Mouse (Mus musculus): ENCODE measurements at regions not wholly inside any gene's neighbourhood (a gene's known extent, or its start where the extent isn't known, plus 50 kb on each side); places are given as distances from the start of the nearest gene placed in this dataset.

DNA sequence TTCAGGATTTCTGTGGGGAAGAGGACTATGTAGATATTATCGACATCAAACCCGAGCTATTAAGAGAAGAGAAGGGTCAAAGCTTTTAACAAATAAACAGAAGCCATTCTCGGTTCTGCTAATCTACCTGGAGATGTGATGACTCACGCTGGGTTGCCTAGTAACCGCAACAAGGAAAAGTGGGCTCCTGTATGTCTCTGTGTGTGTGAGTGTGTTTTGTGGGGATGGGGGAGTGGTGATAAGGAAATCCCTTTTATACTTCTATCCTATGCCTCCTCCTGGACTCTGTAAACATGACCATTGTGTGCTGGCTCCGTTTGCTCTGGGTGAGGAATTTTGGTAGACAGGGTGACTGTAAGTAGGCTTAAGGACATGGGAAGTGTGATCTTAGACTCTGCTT lies 361.3 kb upstream of the Gm10131 start:
- no peak for DNase-seq (ENCODE audit: low spot score)
- Histone ChIP-seq H3K27me3 (ENCODE audit: low read depth, poor library complexity, severe bottlenecking) (peaks cover 18% of the 10 kb centered on the region; the same call in 1 of the 2 replicates), H3K36me3 (no peaks in the 10 kb centered on the region), H3K9me3 (replicated peaks) (no peaks in the 10 kb centered on the region), H3K4me1 (peaks cover 32% of the 10 kb centered on the region), H3K27ac (replicated peaks) (peak overlapping the region; percentile 65; the same call in 1 of the 2 replicates), H3K4me3 (0 out of 2 replicates have a peak overlapping the region, but pooled peaks have one; percentile 12)
- 24% methylated on average over 6 of the region's 6 CpGs for WGBS

- Histone ChIP-seq H3K27me3 (ENCODE audit: low read depth, poor library complexity, severe bottlenecking) (peaks cover 18% of the 10 kb centered on the region; the same call in 1 of the 2 replicates), H3K4me1 (peaks cover 32% of the 10 kb centered on the region), H3K4me3 (peak overlapping the region; percentile 12; the same call in 1 of the 2 replicates), H3K36me3 (no peaks in the 10 kb centered on the region), H3K9me3 (replicated peaks) (no peaks in the 10 kb centered on the region), H3K27ac (replicated peaks) (peak overlapping the region; percentile 65)
- no peak for DNase-seq (ENCODE audit: low spot score)
- 19% methylated on average over 8 of the region's 8 CpGs for WGBS
Measured at GRCm38 (mm10) chr8:34472434-34472833, 360.9 kb upstream of the Gm10131 start.

DNA sequence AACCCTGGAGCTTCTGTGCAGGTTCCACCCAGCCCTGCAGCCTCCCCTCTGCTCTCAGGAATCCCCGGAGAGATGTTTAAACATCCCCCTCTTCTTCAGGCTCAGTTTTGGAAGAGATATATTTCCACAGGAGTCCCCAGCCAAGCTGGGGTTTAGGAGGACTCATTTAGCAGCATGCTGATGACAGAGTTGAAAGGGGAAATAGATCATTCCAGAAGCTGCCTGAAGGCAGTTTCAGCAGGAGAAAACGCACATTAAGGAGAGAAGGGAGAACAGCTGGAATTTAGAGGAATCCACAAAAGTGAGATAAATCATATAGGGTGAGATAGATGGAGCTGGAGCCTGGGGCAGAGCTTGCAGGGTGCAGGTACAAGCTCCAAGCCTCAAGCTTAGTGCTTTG lies 357.6 kb upstream of the Gm10131 start:
- 85% methylated on average over 2 of the region's 2 CpGs for WGBS
- Histone ChIP-seq H3K4me3 (no peak overlapping the region), H3K27me3 (ENCODE audit: low read depth, poor library complexity, severe bottlenecking) (peaks cover 15% of the 10 kb centered on the region; the same call in 1 of the 2 replicates), H3K4me1 (peaks cover 32% of the 10 kb centered on the region), H3K36me3 (no peaks in the 10 kb centered on the region), H3K9me3 (replicated peaks) (peaks cover 7% of the 10 kb centered on the region; the same call in 1 of the 2 replicates), H3K27ac (replicated peaks) (no peak overlapping the region)
- DNase-seq (ENCODE audit: low spot score) = no peak

- Histone ChIP-seq H3K36me3 (no peaks in the 10 kb centered on the region), H3K27ac (replicated peaks) (no peak overlapping the region), H3K4me3 (no peak overlapping the region), H3K27me3 (ENCODE audit: low read depth, poor library complexity, severe bottlenecking) (peaks cover 15% of the 10 kb centered on the region; the same call in 1 of the 2 replicates), H3K4me1 (peaks cover 10% of the 10 kb centered on the region), H3K9me3 (replicated peaks) (peaks cover 10% of the 10 kb centered on the region; the same call in 1 of the 2 replicates)
- 88% methylated on average over 5 of the region's 5 CpGs for WGBS
- DNase-seq (ENCODE audit: low spot score) = no peak
Measured at GRCm38 (mm10) chr8:34466786-34467364, 355.3 kb upstream of the Gm10131 start.

DNA sequence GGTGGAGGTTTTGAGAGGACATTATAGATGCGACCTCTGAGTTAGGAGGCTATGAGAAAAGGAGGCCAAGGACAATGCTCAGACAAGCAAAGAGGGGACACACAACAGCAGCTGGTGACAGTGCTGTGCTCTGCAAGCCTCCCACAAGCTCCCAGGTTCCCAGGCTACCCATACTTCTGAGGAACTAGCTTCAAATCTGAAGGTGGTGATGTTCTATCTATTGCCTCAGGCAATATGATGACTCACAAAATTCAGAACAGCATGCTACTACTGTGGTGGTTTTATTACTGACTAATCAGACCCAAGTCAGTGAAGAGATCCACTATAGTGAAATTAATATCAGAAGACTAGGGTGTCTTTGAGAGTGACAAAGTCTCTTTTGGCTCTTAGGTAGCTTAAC lies 353.9 kb upstream of the Gm10131 start:
- H3K36me3 ChIP-seq = no peaks in the 10 kb centered on the region
- H3K4me3 ChIP-seq = no peak overlapping the region
- H3K9me3 ChIP-seq (replicated peaks) = peaks cover 14% of the 10 kb centered on the region; the same call in 1 of the 2 replicates
- no peak for DNase-seq (ENCODE audit: low spot score)
- WGBS = 87% methylated on average over 1 of the region's 1 CpGs
- H3K27ac ChIP-seq (replicated peaks) = no peak overlapping the region
- peaks cover 5% of the 10 kb centered on the region; the same call in 1 of the 2 replicates for H3K27me3 ChIP-seq (ENCODE audit: low read depth, poor library complexity, severe bottlenecking)
- H3K4me1 ChIP-seq = peaks cover 8% of the 10 kb centered on the region; the same call in 1 of the 2 replicates

GRCm38 (mm10) chr8:34462262-34462661 lies 350.7 kb upstream of the Gm10131 start:
- Histone ChIP-seq H3K27ac (replicated peaks) (no peak overlapping the region), H3K9me3 (replicated peaks) (peaks cover 17% of the 10 kb centered on the region; the same call in 1 of the 2 replicates), H3K4me3 (no peak overlapping the region), H3K27me3 (ENCODE audit: low read depth, poor library complexity, severe bottlenecking) (no peaks in the 10 kb centered on the region), H3K4me1 (0 out of 2 replicates have a peak, but pooled peaks cover 4% of the 10 kb centered on the region), H3K36me3 (no peaks in the 10 kb centered on the region)
- WGBS = 84% methylated on average over 5 of the region's 5 CpGs
- DNase-seq (ENCODE audit: low spot score) = no peak

- 94% methylated on average over 8 of the region's 8 CpGs for WGBS
- H3K27ac ChIP-seq (replicated peaks) = no peak overlapping the region
- no peak overlapping the region for H3K4me3 ChIP-seq
- 0 out of 2 replicates have a peak, but pooled peaks cover 12% of the 10 kb centered on the region for H3K9me3 ChIP-seq (replicated peaks)
- no peak for DNase-seq (ENCODE audit: low spot score)
- no peaks in the 10 kb centered on the region for H3K36me3 ChIP-seq
- no peaks in the 10 kb centered on the region for H3K27me3 ChIP-seq (ENCODE audit: low read depth, poor library complexity, severe bottlenecking)
- 0 out of 2 replicates have a peak, but pooled peaks cover 4% of the 10 kb centered on the region for H3K4me1 ChIP-seq
Measured at GRCm38 (mm10) chr8:34458300-34458699, 346.8 kb upstream of the Gm10131 start.

DNA sequence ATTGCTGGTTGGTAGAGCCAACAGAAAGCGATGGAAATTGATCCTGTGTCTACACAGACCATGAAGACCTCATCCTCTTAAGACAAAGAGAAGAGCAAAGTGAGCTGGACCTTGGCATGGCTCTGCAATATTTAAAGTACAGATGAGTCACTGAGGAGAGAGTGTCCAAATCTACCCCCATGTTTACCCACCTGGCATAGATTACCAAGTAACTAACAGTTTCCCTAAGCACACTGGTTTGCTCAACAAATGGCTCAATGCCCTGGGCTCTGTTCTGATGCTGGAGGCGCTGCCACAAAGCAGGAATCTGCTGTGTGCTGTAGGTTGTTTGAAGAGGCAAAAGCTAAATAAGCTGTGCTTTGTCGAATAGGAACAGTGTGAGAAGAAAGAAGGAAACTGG lies 345.0 kb upstream of the Gm10131 start:
- DNase-seq (ENCODE audit: low spot score) = no peak
- no peak overlapping the region for H3K4me3 ChIP-seq
- H3K27me3 ChIP-seq (ENCODE audit: low read depth, poor library complexity, severe bottlenecking) = no peaks in the 10 kb centered on the region
- H3K9me3 ChIP-seq (replicated peaks) = peaks cover 22% of the 10 kb centered on the region; the same call in 1 of the 2 replicates
- peaks cover 9% of the 10 kb centered on the region for H3K4me1 ChIP-seq
- no peak overlapping the region for H3K27ac ChIP-seq (replicated peaks)
- 65% methylated on average over 3 of the region's 3 CpGs for WGBS
- no peaks in the 10 kb centered on the region for H3K36me3 ChIP-seq

GRCm38 (mm10) chr8:34455376-34455775 lies 343.8 kb upstream of the Gm10131 start:
- Histone ChIP-seq H3K27ac (replicated peaks) (no peak overlapping the region; the same call in 1 of the 2 replicates), H3K9me3 (replicated peaks) (peaks cover 18% of the 10 kb centered on the region; the same call in 1 of the 2 replicates), H3K4me1 (peaks cover 20% of the 10 kb centered on the region), H3K36me3 (no peaks in the 10 kb centered on the region), H3K27me3 (ENCODE audit: low read depth, poor library complexity, severe bottlenecking) (no peaks in the 10 kb centered on the region), H3K4me3 (no peak overlapping the region)
- WGBS = 91% methylated on average over 14 of the region's 14 CpGs
- DNase-seq (ENCODE audit: low spot score) = no peak

DNA sequence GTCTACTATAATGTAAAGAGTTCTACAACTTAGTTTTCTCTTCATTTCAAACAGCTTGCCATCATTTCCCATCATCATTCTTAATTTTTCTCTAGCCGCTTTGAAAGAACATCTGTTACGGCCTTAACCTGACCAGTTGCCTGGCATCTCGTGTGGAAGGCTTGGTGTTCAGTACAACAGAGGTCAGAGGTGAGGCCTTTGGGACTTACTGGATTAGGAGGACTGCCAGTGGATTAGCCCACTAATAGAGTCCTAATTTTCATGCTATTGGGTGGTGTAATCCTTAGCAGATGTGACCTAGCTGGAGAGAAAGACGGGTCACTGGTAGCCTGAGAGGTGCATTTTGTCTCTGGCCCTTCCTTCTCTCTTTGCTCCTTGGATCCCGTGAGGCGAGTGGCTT lies 341.3 kb upstream of the Gm10131 start:
- no peaks in the 10 kb centered on the region for H3K27me3 ChIP-seq (ENCODE audit: low read depth, poor library complexity, severe bottlenecking)
- H3K36me3 ChIP-seq = no peaks in the 10 kb centered on the region
- peaks cover 18% of the 10 kb centered on the region; the same call in 1 of the 2 replicates for H3K9me3 ChIP-seq (replicated peaks)
- no peak overlapping the region for H3K4me3 ChIP-seq
- 66% methylated on average over 6 of the region's 6 CpGs for WGBS
- peaks cover 34% of the 10 kb centered on the region for H3K4me1 ChIP-seq
- DNase-seq (ENCODE audit: low spot score) = no peak
- 0 out of 2 replicates have a peak overlapping the region, but pooled peaks have one; percentile 57 for H3K27ac ChIP-seq (replicated peaks)

DNA sequence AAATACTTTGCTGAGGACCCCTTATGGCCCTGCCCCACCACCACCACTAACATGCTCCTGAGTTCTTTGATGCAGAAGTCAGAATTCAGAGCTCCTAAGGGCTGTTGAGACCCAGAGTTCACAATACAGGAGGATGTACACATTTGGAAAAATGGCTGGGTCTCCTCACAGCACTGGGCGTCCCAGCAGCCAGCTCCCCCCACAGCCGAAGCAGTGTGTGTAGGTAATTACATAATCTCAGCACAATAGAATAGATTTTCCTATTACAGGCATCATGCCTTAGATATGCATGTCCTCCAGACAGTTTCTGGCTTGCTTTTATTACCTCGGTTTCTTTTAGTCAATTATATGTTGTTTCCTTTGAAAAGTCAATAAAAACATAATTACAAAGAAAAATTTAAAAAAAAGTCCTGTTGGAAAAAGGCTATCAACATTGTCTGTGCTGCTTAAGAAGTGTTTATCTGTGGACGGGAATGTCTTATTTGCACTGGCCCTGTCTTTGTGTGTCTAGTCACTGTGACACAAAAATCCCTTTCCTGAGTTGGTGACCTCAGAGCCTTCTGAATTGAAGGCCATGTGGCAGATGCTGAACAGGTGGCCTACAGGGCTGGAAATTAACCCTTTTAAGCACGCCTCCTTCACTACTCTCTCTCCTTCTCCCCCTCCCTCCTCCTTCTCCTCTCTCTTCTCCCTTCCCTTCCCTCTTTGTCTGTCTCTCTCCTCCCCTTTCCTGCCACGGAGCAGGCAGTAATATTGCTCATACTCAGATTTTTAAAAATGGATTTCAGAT lies 339.9 kb upstream of the Gm10131 start:
- H3K4me3 ChIP-seq = no peak overlapping the region
- peaks cover 15% of the 10 kb centered on the region; the same call in 1 of the 2 replicates for H3K9me3 ChIP-seq (replicated peaks)
- no peaks in the 10 kb centered on the region for H3K27me3 ChIP-seq (ENCODE audit: low read depth, poor library complexity, severe bottlenecking)
- no peak for DNase-seq (ENCODE audit: low spot score)
- H3K27ac ChIP-seq (replicated peaks) = peak overlapping the region; percentile 63
- H3K4me1 ChIP-seq = peaks cover 37% of the 10 kb centered on the region
- 37% methylated on average over 6 of the region's 6 CpGs for WGBS
- no peaks in the 10 kb centered on the region for H3K36me3 ChIP-seq

- no peak overlapping the region for H3K4me3 ChIP-seq
- no peak for DNase-seq (ENCODE audit: low spot score)
- H3K9me3 ChIP-seq (replicated peaks) = peaks cover 15% of the 10 kb centered on the region; the same call in 1 of the 2 replicates
- H3K4me1 ChIP-seq = peaks cover 39% of the 10 kb centered on the region
- no peaks in the 10 kb centered on the region for H3K36me3 ChIP-seq
- H3K27ac ChIP-seq (replicated peaks) = no peak overlapping the region
- WGBS = 83% methylated on average over 11 of the region's 11 CpGs
- H3K27me3 ChIP-seq (ENCODE audit: low read depth, poor library complexity, severe bottlenecking) = no peaks in the 10 kb centered on the region
Measured at GRCm38 (mm10) chr8:34449391-34450044, 338.0 kb upstream of the Gm10131 start.
